Mouse (Mus musculus): ENCODE results near the gene Nbea. TPM values are rescaled to one million over a fixed set of nuclear protein-coding genes. Genes with fewer than 3 reads are reported as not detected.

The Nbea gene
- total RNA-seq, 2 experiments from 2014 or later: 13.6 to 14.8 TPM

DNA sequence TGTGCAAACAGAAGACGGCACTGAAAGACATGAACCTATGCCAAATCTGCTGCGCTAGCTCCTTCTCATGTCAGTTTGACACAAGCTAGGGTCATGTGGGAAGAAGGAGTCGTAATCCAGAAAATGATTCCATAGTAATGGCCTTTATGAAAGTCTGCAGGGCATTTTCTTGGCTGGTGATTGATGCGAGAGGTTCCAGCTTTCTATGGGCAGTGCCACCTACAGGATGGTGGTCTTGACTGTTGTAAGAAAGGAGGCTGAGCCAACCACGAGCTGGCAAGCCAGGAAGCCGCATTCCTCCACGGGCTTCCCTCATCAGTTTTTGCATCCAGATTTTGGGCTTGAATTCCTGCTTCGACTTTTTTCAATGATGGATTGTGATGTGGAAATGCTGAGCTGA lies 425.2 kb downstream of the Nbea start:
- no peak for DNase-seq (ENCODE audit: low spot score)
- intact Hi-C loops (cut with DNase I): no loop called here

- intact Hi-C loops (cut with DNase I): no loop called here
- DNase-seq (ENCODE audit: low spot score): no peak
Measured at GRCm38 (mm10) chr3:55756602-55757190, 426.8 kb downstream of the Nbea start.

- no peak for DNase-seq (ENCODE audit: low spot score)
- intact Hi-C loops (cut with DNase I): no loop called here
Measured at GRCm38 (mm10) chr3:55755805-55756601, 427.5 kb downstream of the Nbea start.

GRCm38 (mm10) chr3:55754981-55755608 lies 428.4 kb downstream of the Nbea start:
- DNase-seq (ENCODE audit: low spot score): no peak
- intact Hi-C loops (cut with DNase I): no loop called here

DNA sequence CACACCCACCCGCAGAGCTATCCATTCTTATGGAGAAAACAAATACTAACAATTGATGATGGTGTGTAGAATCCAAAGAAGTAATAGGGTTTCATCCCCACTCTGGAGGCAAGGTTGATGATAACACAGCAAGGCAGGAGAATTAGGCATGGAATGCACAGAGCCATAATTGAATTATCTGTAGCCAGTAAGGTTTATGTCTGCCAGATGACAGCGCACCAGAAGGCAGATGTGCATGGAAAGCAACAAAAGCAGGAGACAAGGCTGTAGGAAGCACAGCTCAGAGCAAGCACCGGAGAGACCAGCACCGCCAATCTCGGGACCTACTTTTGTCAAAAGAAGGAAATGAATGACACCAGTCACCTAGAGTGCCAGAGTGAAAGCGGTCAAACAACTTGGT lies 429.6 kb downstream of the Nbea start:
- no peak for DNase-seq (ENCODE audit: low spot score)
- intact Hi-C loops (cut with DNase I): no loop called here

GRCm38 (mm10) chr3:55752558-55752957 lies 430.9 kb downstream of the Nbea start:
- no peak for DNase-seq (ENCODE audit: low spot score)
- intact Hi-C loops (cut with DNase I): no loop called here

GRCm38 (mm10) chr3:55751363-55751762 lies 432.1 kb downstream of the Nbea start:
- no peak for DNase-seq (ENCODE audit: low spot score)
- intact Hi-C loops (cut with DNase I): no loop called here

DNA sequence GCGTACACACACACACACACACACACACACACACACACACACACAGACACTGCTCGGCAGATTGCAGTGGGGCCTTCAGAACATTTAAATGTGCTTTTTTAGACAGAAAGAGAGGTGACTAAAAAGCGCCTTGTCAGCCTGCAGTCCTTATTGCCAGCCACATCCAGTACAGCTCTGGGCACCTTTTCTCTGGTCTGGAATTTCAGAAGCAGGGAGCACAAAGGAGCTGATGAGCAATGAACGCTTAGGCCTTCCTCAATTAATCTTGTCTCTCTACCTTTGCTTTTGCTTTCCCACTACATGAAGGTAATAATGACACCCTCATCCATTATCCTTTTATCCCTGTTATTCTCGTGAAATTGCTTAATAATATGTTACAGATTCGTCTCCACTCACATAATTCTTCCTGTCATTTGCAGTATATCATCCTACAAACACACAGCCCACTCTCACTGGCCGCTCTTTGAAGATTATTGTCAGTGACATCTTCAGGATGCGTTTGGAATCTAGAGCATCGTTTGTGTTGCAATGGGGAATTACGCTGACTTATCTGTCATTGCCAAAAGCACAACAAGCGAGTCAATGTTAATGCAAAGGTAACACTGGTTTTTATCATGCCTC lies 432.9 kb downstream of the Nbea start:
- intact Hi-C loops (cut with DNase I): no loop called here

DNA sequence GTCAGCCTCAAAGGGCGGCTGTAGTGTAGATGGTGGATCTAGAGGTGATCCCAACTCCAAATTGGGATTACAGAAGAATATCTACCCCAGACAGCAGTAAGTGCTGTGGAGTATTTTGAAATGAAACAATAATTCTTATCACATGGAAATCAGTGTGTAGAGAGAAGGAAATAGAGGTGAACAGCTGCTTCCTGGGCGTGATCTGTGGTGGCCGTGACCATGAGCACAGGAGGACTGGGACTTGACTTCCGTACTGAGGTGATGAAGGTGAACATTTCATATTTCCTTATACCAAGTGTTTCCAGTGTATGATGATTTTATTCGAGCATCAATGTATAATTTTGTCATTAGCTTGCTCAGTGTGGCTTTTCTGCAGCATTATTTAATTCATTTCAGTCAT lies 439.6 kb downstream of the Nbea start:
- no peak for DNase-seq (ENCODE audit: low spot score)
- intact Hi-C loops (cut with DNase I): no loop called here

More for the DNA sequence above, 432.9 kb downstream of the Nbea start:
- DNase-seq (ENCODE audit: low spot score): no peak

DNA sequence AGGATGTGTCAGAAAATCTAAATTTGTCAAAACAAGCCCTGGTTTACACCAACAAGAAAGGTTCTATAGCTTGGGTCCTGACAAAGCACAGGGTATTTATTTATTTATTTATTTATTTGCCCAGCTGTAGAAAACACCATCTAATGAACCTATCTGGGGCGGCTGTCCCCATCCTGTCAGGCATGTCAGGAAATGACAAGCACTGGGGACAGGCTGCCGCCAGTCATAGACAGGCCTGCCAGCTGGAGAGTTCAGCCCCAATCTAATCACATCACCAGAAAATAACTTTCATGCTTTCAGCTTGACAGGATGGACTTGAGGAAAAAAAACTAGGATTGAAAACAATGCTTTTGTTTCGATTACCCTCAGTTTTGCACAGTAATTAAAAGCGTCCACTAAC lies 440.8 kb downstream of the Nbea start:
- no peak for DNase-seq (ENCODE audit: low spot score)
- intact Hi-C loops (cut with DNase I): no loop called here

GRCm38 (mm10) chr3:55742218-55742617 lies 441.3 kb downstream of the Nbea start:
- DNase-seq (ENCODE audit: low spot score): no peak
- intact Hi-C loops (cut with DNase I): no loop called here

GRCm38 (mm10) chr3:55741428-55741827 lies 442.1 kb downstream of the Nbea start:
- DNase-seq (ENCODE audit: low spot score): no peak
- intact Hi-C loops (cut with DNase I): no loop called here

DNA sequence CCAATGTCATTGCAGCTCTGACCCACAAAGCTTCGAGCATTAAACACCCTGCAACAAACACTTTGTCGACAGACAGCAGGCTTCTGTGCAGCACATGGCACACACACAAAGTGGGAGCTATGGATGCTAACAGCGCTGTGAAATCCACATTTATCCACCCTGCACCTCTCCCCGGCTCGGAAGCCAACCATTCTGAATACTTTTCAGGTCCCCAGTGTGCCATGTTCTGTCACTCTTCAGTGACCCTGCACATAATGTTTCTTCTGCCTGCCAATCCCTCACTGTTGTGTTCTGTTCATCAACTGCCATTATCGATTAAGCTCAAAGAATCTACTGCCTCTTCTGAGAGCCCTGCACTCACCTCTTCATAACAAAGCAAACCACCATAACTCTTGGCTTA lies 449.8 kb downstream of the Nbea start:
- no peak for DNase-seq (ENCODE audit: low spot score)
- intact Hi-C loops (cut with DNase I): no loop called here

- no peak for DNase-seq (ENCODE audit: low spot score)
Measured at GRCm38 (mm10) chr3:55730549-55730948, 453.0 kb downstream of the Nbea start.

DNA sequence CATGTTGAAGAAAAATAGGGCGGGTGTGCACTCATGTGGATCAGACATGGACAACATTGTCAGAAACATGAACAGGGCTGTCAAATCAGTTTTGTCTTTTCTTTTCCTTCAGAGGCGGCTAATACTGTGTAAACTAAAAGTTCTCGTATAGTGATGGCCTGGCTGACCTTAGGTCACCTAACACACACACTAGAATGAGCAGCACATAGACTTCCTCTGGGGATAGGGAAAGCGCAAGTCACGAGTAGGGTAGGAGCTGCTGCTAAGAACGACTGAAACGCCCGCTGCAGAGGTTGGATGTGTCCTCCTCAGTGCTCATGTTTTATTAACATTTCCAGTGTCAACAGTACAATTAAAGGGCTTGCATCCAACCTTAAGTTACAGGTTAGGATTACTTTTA lies 453.4 kb downstream of the Nbea start:
- no peak for DNase-seq (ENCODE audit: low spot score)
- intact Hi-C loops (cut with DNase I): no loop called here

More at GRCm38 (mm10) chr3:55730549-55730948, 453.0 kb downstream of the Nbea start:
- intact Hi-C loops (cut with DNase I): no loop called here

GRCm38 (mm10) chr3:55714260-55714659 lies 469.2 kb downstream of the Nbea start:
- intact Hi-C loops (cut with DNase I): no loop called here
- no peak for DNase-seq (ENCODE audit: low spot score)

GRCm38 (mm10) chr3:55713856-55714255 lies 469.6 kb downstream of the Nbea start:
- DNase-seq (ENCODE audit: low spot score): no peak
- intact Hi-C loops (cut with DNase I): no loop called here

DNA sequence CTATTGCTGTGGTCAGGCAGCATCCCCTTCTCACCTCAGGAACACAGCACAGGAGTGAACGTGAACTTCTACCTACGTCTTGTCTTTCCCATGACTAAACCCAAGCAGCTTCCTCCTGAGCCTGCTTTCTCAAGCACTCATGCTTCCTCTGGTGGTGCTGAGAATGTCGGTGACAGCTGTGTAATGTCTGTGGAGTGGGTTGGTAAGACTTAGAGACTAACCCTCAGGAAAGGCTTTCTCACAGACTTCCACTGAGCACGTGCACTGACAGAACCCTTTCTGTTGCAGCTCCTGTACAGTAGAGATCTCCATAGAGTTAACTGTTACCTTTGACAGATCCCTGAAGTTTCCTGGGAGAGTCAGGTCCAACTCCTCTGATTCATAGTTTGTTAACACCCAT lies 473.2 kb downstream of the Nbea start:
- no peak for DNase-seq (ENCODE audit: low spot score)
- intact Hi-C loops (cut with DNase I): no loop called here

DNA sequence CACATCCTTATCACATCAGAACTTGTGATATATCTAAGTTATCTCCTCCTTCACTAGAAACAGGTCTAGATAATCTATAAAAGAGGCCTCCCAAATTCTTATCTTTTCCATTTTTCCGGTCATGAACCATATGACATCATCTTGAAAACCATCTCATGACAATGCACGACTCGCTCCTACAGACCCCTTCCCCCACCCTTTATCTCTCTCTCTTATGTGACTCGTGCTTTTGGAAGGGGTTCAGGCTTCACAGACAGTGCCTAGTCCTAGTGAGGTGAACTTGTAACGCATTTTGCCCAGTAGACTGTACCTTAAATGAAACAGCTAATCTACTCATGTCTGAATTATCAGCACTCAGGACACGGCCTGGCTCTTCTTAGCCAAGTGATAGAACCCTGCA lies 481.9 kb downstream of the Nbea start:
- no peak for DNase-seq (ENCODE audit: low spot score)
- intact Hi-C loops (cut with DNase I): no loop called here

DNA sequence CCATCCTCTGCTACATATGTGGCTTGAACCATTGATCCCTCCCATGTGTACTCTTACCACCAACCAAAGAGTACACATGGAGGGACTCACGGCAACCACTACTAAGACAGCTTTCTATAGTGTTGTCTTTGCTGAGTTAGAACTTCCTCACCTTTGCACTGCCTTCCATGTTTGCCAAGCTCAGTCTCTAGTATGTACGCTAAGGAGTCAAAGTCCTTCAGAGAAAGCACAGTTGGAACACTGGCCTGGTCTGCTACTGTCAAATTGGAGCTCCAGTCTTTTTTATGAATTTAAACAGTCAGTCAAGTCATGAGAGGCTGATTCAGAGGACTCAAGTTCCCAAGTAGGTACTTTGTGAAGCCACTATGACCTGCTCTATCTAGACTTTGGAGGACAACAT lies 486.3 kb downstream of the Nbea start:
- intact Hi-C loops (cut with DNase I): no loop called here
- DNase-seq (ENCODE audit: low spot score): no peak

GRCm38 (mm10) chr3:55693073-55693472 lies 490.4 kb downstream of the Nbea start:
- DNase-seq (ENCODE audit: low spot score): no peak
- intact Hi-C loops (cut with DNase I): no loop called here

Measured in heart, postnatal 25 days (tissue).